Mouse (Mus musculus) CD8-positive naive resting alpha-beta T cell, adult 57 days (primary cell): ENCODE results near the gene Best3. TPM values are rescaled to one million over a fixed set of nuclear protein-coding genes. Genes with fewer than 3 reads are reported as not detected.

ENCODE experiments used
- total RNA-seq: library from RNA; stranded (reverse); gene quantifications from one replicate; pipeline ENCODE4 v1.2.4, GENCODE M21; 2023

Gene Best3
- total RNA-seq: not detected

GRCm38 (mm10) chr10:116986264-116987082 is at the start of gene Best3:
Best3 (plus strand) TSS chr10:116986314.

GRCm38 (mm10) chr10:116950009-116950769 is 35.9 kb upstream of the Best3 start, which contains the start of gene Rab3ip:
Rab3ip (minus strand) TSS chr10:116950769.

GRCm38 (mm10) chr10:116972509-116972908 is 13.6 kb upstream of the Best3 start, which contains the start of gene Gm10271:
Gm10271 (minus strand) TSS chr10:116972609.

GRCm38 (mm10) chr10:117045175-117046056 is 59.3 kb downstream of the Best3 start, which contains the start of gene Lrrc10:
Lrrc10 (plus strand) TSS chr10:117045341.

GRCm38 (mm10) chr10:117063254-117064021 is 77.3 kb downstream of the Best3 start, which contains the start of gene Cct2:
Cct2 (minus strand) TSS chr10:117063814.

Other genes starting within 250 kb of the Best3 start
- not detected for gene Myrfl, start 89.4 kb upstream of the Best3 start, total RNA-seq
- gene Rab3ip, start 35.5 kb upstream of the Best3 start, total RNA-seq: 103 TPM
- not detected for gene Gm10271, start 13.7 kb upstream of the Best3 start, total RNA-seq
- not detected for gene Lrrc10, start 59.0 kb downstream of the Best3 start, total RNA-seq
- gene Cct2, start 77.5 kb downstream of the Best3 start, total RNA-seq: 249 TPM
- gene Frs2, start 162.2 kb downstream of the Best3 start, total RNA-seq: 26.1 TPM
- 98.7 TPM for gene Yeats4, start 238.2 kb downstream of the Best3 start, total RNA-seq